Mouse (Mus musculus) bone marrow, adult 2 months (tissue): ENCODE measurements around the gene Tsc22d3.

Experiments
- CTCF ChIP-seq: fragments of 200-500 bp; IDR thresholded peaks from 2 replicates; pipeline ENCODE4 v1.5.1; 2011; ENCODE audit warnings: low read length, control low read depth; ENCODE audit not compliant: control insufficient read depth, insufficient read depth
- POLR2A ChIP-seq: fragments of 200-500 bp; IDR thresholded peaks from 2 replicates; pipeline ENCODE4 v1.6.1; 2011; ENCODE audit warnings: low read depth, mild to moderate bottlenecking, control low read depth, low read length, borderline replicate concordance; ENCODE audit not compliant: control insufficient read depth

- TF ChIP-seq POLR2A: no peak
- no peak for TF ChIP-seq CTCF
Measured at GRCm38 (mm10) chrX:140588534-140588933, 11.9 kb downstream of the Tsc22d3 start.
